Mouse (Mus musculus) liver, embryonic 13.5 days (tissue): ENCODE measurements around the gene Slc35b1. TPM values are rescaled to one million over a fixed set of nuclear protein-coding genes. Genes with fewer than 3 reads are reported as not detected.

Source experiments
- polyA plus RNA-seq: library from polyadenylated mRNA; unstranded; fragments of >200 nt; fragmentation: Nextera tagmentation; extraction: Ambion mirVana; gene quantifications from 2 replicates; pipeline ENCODE4 v1.2.1, GENCODE M21; 2015

Slc35b1 gene
- polyA plus RNA-seq, 1 experiment from 2014 or later, result 54.7 TPM

Other genes starting within 250 kb of the Slc35b1 start
- gene Dlx4, start 238.4 kb upstream of the Slc35b1 start, polyA plus RNA-seq, result 0.09 TPM in 1 of 2 replicates, not detected in the other
- gene Tac4, start 123.2 kb upstream of the Slc35b1 start, polyA plus RNA-seq, result not detected in 2 replicates
- gene Kat7, start 74.4 kb upstream of the Slc35b1 start, polyA plus RNA-seq, result 33.4 and 39.7 TPM in 2 replicates
- 58.0 and 64.5 TPM in 2 replicates for gene Fam117a, start 47.7 kb upstream of the Slc35b1 start, polyA plus RNA-seq
- 81.9 and 93.0 TPM in 2 replicates for gene Spop, start 29.4 kb downstream of the Slc35b1 start, polyA plus RNA-seq
- gene Nxph3, start 129.9 kb downstream of the Slc35b1 start, polyA plus RNA-seq, result 0.07 TPM in 1 of 2 replicates, not detected in the other
- 1.8 and 2.7 TPM in 2 replicates for gene Ngfr, start 203.0 kb downstream of the Slc35b1 start, polyA plus RNA-seq